Mouse (Mus musculus): ENCODE results near the gene Mre11a. TPM values are rescaled to one million over a fixed set of nuclear protein-coding genes. Genes with fewer than 3 reads are reported as not detected.

The Mre11a gene
- total RNA-seq (2023): 30.2 TPM

GRCm38 (mm10) chr9:14784039-14785002 is at the start of gene Mre11a, which contains the start of gene Ankrd49:
TSS of gene Mre11a (plus strand) at chr9:14784654.
TSS of gene Ankrd49 (minus strand) at chr9:14784856.

GRCm38 (mm10) chr9:14740151-14740924 is 44.1 kb upstream of the Mre11a start, which contains the start of gene Piwil4:
TSS of gene Piwil4 (minus strand) at chr9:14740733.

GRCm38 (mm10) chr9:14752001-14752522 is 32.4 kb upstream of the Mre11a start, which contains the start of gene Fut4:
TSS of gene Fut4 (minus strand) at chr9:14752393.

GRCm38 (mm10) chr9:14770803-14771471 is 13.5 kb upstream of the Mre11a start, which contains the start of gene 1700012B09Rik:
TSS of gene 1700012B09Rik (minus strand) at chr9:14771030.

GRCm38 (mm10) chr9:14859868-14860639 is 75.6 kb downstream of the Mre11a start, which contains the start of gene Gpr83:
TSS of gene Gpr83 (plus strand) at chr9:14860210.

Other genes with a start within 250 kb of the Mre11a start
- 0.06 TPM for gene Amotl1, start 139.6 kb upstream of the Mre11a start, total RNA-seq (2023)
- not detected for gene Piwil4, start 43.9 kb upstream of the Mre11a start, total RNA-seq (2023)
- gene Fut4, start 32.3 kb upstream of the Mre11a start, total RNA-seq (2023): 0.50 TPM
- gene 1700012B09Rik, start 13.6 kb upstream of the Mre11a start, total RNA-seq (2023): not detected
- gene Ankrd49, start 202 bp downstream of the Mre11a start, total RNA-seq (2023): 24.2 TPM
- gene Gpr83, start 75.6 kb downstream of the Mre11a start, total RNA-seq (2023): 4.1 TPM
- gene Izumo1r, start 119.3 kb downstream of the Mre11a start, total RNA-seq (2023): 35.0 TPM